Mouse (Mus musculus): ENCODE results near the gene Prune1. TPM values are rescaled to one million over a fixed set of nuclear protein-coding genes. Genes with fewer than 3 reads are reported as not detected.

The Prune1 gene
- total and polyA plus RNA-seq, 3 experiments: 8.4 to 9.1 (median 8.5) TPM

DNA sequence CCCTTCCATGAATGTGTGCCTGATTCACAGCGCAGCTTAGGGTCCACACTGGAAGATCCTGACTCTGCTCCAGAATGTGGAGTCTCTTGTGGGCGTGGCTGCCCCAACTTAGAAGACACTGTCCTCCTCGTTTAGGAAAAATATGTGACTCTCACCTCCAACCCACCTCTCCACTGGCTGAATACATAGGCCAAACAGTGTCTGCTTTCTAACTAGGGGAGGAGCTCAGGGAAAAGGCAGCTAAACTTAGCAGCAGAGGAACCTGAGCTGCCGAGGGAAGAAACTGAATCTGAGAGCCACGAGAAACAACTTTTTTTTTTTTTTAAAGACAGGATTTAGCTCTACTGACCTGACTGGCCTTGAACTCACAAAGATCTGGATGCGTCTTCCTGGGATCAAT, 6.7 kb downstream of the Prune1 start:
- Histone ChIP-seq H3K4me2 (ENCODE audit: insufficient read depth, low read depth, poor library complexity, severe bottlenecking) (no peak overlapping the region), H3K4me3 (replicated peaks in 1 of 3; ENCODE audit: low read depth in 2 of 3, low read length in 2 of 3, poor library complexity in 1 of 3) (no peak overlapping the region), H3K36me3 (replicated peaks in 1 of 2; ENCODE audit: control insufficient read depth in 1 of 2, insufficient read depth in 1 of 2, low read length in 1 of 2) (peaks cover 0 to 14% of the 10 kb centered on the region in 2 experiments), H3K4me1 (ENCODE audit: control insufficient read depth in 1 of 2, insufficient read depth in 2 of 2) (peaks cover 0 to 29% of the 10 kb centered on the region in 2 experiments; a peak in 3 of 4 replicates), H3K27me3 (replicated peaks) (no peaks in the 10 kb centered on the region), H3K79me2 (replicated peaks; ENCODE audit: control insufficient read depth, extremely low read depth, insufficient read depth, poor library complexity, severe bottlenecking) (no peaks in the 10 kb centered on the region), H3K9me3 (replicated peaks; ENCODE audit: low read length) (no peaks in the 10 kb centered on the region), H3K9ac (ENCODE audit: insufficient read depth, low read depth) (no peak overlapping the region), H3K27ac (ENCODE audit: insufficient read depth, low read depth) (no peak overlapping the region)
- DNase-seq (ENCODE audit: extremely low read depth): no peak
- in situ Hi-C loops (cut with MboI; ENCODE audit: low pct_ligation_motif_present, low pct_unique_long_range_greater_than_20kb, low sequenced_read_pairs): no loop called here
- dilution Hi-C loops (cut with MboI; ENCODE audit: extremely low pct_ligation_motif_present, extremely low pct_unique_long_range_greater_than_20kb, low sequenced_read_pairs): no loop called here
- TF ChIP-seq NELFE (IDR thresholded peaks at IDR 0.05; ENCODE audit: low read depth, low read length) (no peak), MEF2A (IDR thresholded peaks at IDR 0.05; ENCODE audit: borderline replicate concordance, low read depth, low read length) (no peak), PAX5 (IDR thresholded peaks at IDR 0.05; ENCODE audit: low read length) (no peak), RCOR1 (conservative IDR thresholded peaks at IDR 0.05; ENCODE audit: low read depth, low read length) (no peak), TBP (conservative IDR thresholded peaks at IDR 0.05; ENCODE audit: low read depth, low read length) (no peak), USF1 (IDR thresholded peaks at IDR 0.05; ENCODE audit: low read depth, low read length) (no peak), USF2 (conservative IDR thresholded peaks at IDR 0.05; ENCODE audit: low read depth, low read length) (no peak), TCF12 (IDR thresholded peaks at IDR 0.05; ENCODE audit: low read depth, low read length) (no peak), ZC3H11A (IDR thresholded peaks at IDR 0.05; ENCODE audit: low read depth, low read length) (no peak), MAZ (IDR thresholded peaks at IDR 0.05; ENCODE audit: low read depth, low read length) (no peak), MAFK (IDR thresholded peaks at IDR 0.05; ENCODE audit: insufficient replicate concordance, low read length) (no peak), KAT2A (IDR thresholded peaks at IDR 0.05; ENCODE audit: insufficient replicate concordance, low read length) (no peak)

GRCm38 (mm10) chr3:95274453-95274852, 7.4 kb downstream of the Prune1 start:
- Histone ChIP-seq H3K9ac (ENCODE audit: insufficient read depth, low read depth) (no peak overlapping the region), H3K27ac (ENCODE audit: insufficient read depth, low read depth) (no peak overlapping the region), H3K4me1 (ENCODE audit: control insufficient read depth in 1 of 2, insufficient read depth in 2 of 2) (peaks cover 0 to 24% of the 10 kb centered on the region in 2 experiments; a peak in 2 of 4 replicates), H3K27me3 (replicated peaks) (no peaks in the 10 kb centered on the region), H3K9me3 (replicated peaks; ENCODE audit: low read length) (no peaks in the 10 kb centered on the region), H3K4me2 (ENCODE audit: insufficient read depth, low read depth, poor library complexity, severe bottlenecking) (no peak overlapping the region), H3K4me3 (replicated peaks in 1 of 3; ENCODE audit: low read depth in 2 of 3, low read length in 2 of 3, poor library complexity in 1 of 3) (no peak overlapping the region), H3K36me3 (replicated peaks in 1 of 2; ENCODE audit: control insufficient read depth in 1 of 2, insufficient read depth in 1 of 2, low read length in 1 of 2) (peaks cover 0 to 20% of the 10 kb centered on the region in 2 experiments), H3K79me2 (replicated peaks; ENCODE audit: control insufficient read depth, extremely low read depth, insufficient read depth, poor library complexity, severe bottlenecking) (no peaks in the 10 kb centered on the region)
- TF ChIP-seq JUN (IDR thresholded peaks at IDR 0.05; ENCODE audit: insufficient read depth, low read depth, low read length): no peak
- no peak for TF ChIP-seq USF2 (conservative IDR thresholded peaks at IDR 0.05; ENCODE audit: low read depth, low read length)
- no peak for TF ChIP-seq TCF12 (IDR thresholded peaks at IDR 0.05; ENCODE audit: low read depth, low read length)
- no peak for TF ChIP-seq ETS1 (conservative IDR thresholded peaks at IDR 0.05; ENCODE audit: low read depth, low read length)
- no peak for TF ChIP-seq SMC3 (IDR thresholded peaks at IDR 0.05; ENCODE audit: low read depth, low read length)
- no peak for TF ChIP-seq MAZ (IDR thresholded peaks at IDR 0.05; ENCODE audit: low read depth, low read length)
- TF ChIP-seq PAX5 (IDR thresholded peaks at IDR 0.05; ENCODE audit: low read length): no peak
- no peak for TF ChIP-seq POLR2A (IDR thresholded peaks at IDR 0.05; ENCODE audit: low read depth, low read length)
- no peak for TF ChIP-seq NRF1 (IDR thresholded peaks at IDR 0.05; ENCODE audit: low read depth, low read length)
- TF ChIP-seq MXI1 (IDR thresholded peaks at IDR 0.05; ENCODE audit: low read depth, low read length): no peak
- TF ChIP-seq ELF1 (IDR thresholded peaks at IDR 0.05; ENCODE audit: low read depth, low read length): no peak
- no peak for TF ChIP-seq CHD2 (IDR thresholded peaks at IDR 0.05; ENCODE audit: low read length)
- TF ChIP-seq ZC3H11A (IDR thresholded peaks at IDR 0.05; ENCODE audit: low read depth, low read length): no peak
- TF ChIP-seq MAFK (IDR thresholded peaks at IDR 0.05; ENCODE audit: insufficient replicate concordance, low read length): no peak
- TF ChIP-seq UBTF (IDR thresholded peaks at IDR 0.05; ENCODE audit: low read depth, low read length): no peak
- no peak for TF ChIP-seq MEF2A (IDR thresholded peaks at IDR 0.05; ENCODE audit: borderline replicate concordance, low read depth, low read length)
- dilution Hi-C loops (cut with MboI; ENCODE audit: extremely low pct_ligation_motif_present, extremely low pct_unique_long_range_greater_than_20kb, low sequenced_read_pairs): no loop called here
- no peak for DNase-seq (ENCODE audit: extremely low read depth)
- in situ Hi-C loops (cut with MboI; ENCODE audit: low pct_ligation_motif_present, low pct_unique_long_range_greater_than_20kb, low sequenced_read_pairs): no loop called here
